Mouse (Mus musculus) C2C12 (cell line): ENCODE data around the gene Sh3kbp1. TPM values are rescaled to one million over a fixed set of nuclear protein-coding genes. Genes with fewer than 3 reads are reported as not detected.

Experiments used
- H3K27me3 ChIP-seq: one replicate; pipeline ENCODE4 v1.6.1; 2011; ENCODE audit not compliant: control insufficient read depth, insufficient read depth, insufficient read length
- H3K36me3 ChIP-seq: one replicate; pipeline ENCODE4 v1.6.1; 2011; ENCODE audit not compliant: control insufficient read depth, insufficient read depth
- H3K4me3 ChIP-seq: one replicate; pipeline ENCODE4 v1.5.1; 2011; ENCODE audit warnings: mild to moderate bottlenecking, control low read depth; ENCODE audit not compliant: poor library complexity, insufficient read depth, severe bottlenecking
- H3K79me2 ChIP-seq: one replicate; pipeline ENCODE4 v1.6.1; 2011; ENCODE audit not compliant: control insufficient read depth, insufficient read depth
- H3K79me3 ChIP-seq: one replicate; pipeline ENCODE4 v1.6.1; 2011; ENCODE audit warnings: low read depth, control low read depth
- H3ac ChIP-seq: one replicate; pipeline ENCODE3; 2011; ENCODE audit warnings: low read depth; ENCODE audit not compliant: control insufficient read depth, insufficient read length
- CEBPB ChIP-seq: IDR thresholded peaks from one replicate; pipeline ENCODE4 v1.6.1; 2011; ENCODE audit warnings: low read depth, mild to moderate bottlenecking, control low read depth, moderate library complexity
- CTCF ChIP-seq: IDR thresholded peaks from one replicate; pipeline ENCODE4 v1.5.1; 2011; ENCODE audit not compliant: control insufficient read depth, insufficient read depth, insufficient read length
- FOSL1 ChIP-seq: IDR thresholded peaks from one replicate; pipeline ENCODE4 v1.8.0; 2011; ENCODE audit warnings: mild to moderate bottlenecking, low read length; ENCODE audit not compliant: poor library complexity, insufficient read depth, severe bottlenecking
- MAX ChIP-seq: IDR thresholded peaks from one replicate; pipeline ENCODE4 v1.6.1; 2011; ENCODE audit warnings: mild to moderate bottlenecking, control low read depth
- MYOD1 ChIP-seq: IDR thresholded peaks from one replicate; pipeline ENCODE4 v1.6.1; 2011; ENCODE audit warnings: low read depth; ENCODE audit not compliant: control insufficient read depth, insufficient read length
- MYOG ChIP-seq: IDR thresholded peaks from one replicate; pipeline ENCODE4 v1.6.1; 2011; ENCODE audit not compliant: control insufficient read depth, insufficient read length; ENCODE audit errors: extremely low read depth
- USF1 ChIP-seq: IDR thresholded peaks from one replicate; pipeline ENCODE4 v1.6.1; 2011; ENCODE audit warnings: low read depth, mild to moderate bottlenecking, control low read depth, moderate library complexity
- polyA plus RNA-seq: library from polyadenylated mRNA; unstranded; fragments of >200 nt; fragmentation: generic; extraction: Trizol; gene quantifications from one replicate; pipeline ENCODE4 v1.2.1, GENCODE M21; 2012; ENCODE audit warnings: missing spikeins

Gene Sh3kbp1
- polyA plus RNA-seq, 1 experiment: 46.2 TPM

GRCm38 (mm10) chrX:159963925-159964324 is 336.9 kb downstream of the Sh3kbp1 start:
- TF ChIP-seq MYOD1: no peak
- TF ChIP-seq FOSL1: no peak
- TF ChIP-seq CEBPB: no peak
- no peak for TF ChIP-seq MYOG
- TF ChIP-seq USF1: no peak
- no peak for TF ChIP-seq MAX
- TF ChIP-seq CTCF: no peak

GRCm38 (mm10) chrX:159969025-159969424 is 342.0 kb downstream of the Sh3kbp1 start:
- peaks cover 6% of the 10 kb centered on the region for H3K36me3 ChIP-seq
- H3K79me2 ChIP-seq: no peaks in the 10 kb centered on the region
- no peak for TF ChIP-seq USF1
- no peak for TF ChIP-seq CEBPB
- no peak for TF ChIP-seq CTCF
- TF ChIP-seq MYOG: no peak
- no peaks in the 10 kb centered on the region for H3K27me3 ChIP-seq
- H3K4me3 ChIP-seq: no peak overlapping the region
- no peaks in the 10 kb centered on the region for H3K79me3 ChIP-seq
- no peak overlapping the region for H3ac ChIP-seq

More at GRCm38 (mm10) chrX:159963925-159964324, 336.9 kb downstream of the Sh3kbp1 start:
- peaks cover 10% of the 10 kb centered on the region for H3K36me3 ChIP-seq
- H3K79me2 ChIP-seq: no peaks in the 10 kb centered on the region
- no peaks in the 10 kb centered on the region for H3K27me3 ChIP-seq
- H3K4me3 ChIP-seq: no peak overlapping the region
- no peak overlapping the region for H3ac ChIP-seq
- H3K79me3 ChIP-seq: no peaks in the 10 kb centered on the region

GRCm38 (mm10) chrX:159971091-159971779 is 344.2 kb downstream of the Sh3kbp1 start:
- H3K27me3 ChIP-seq: no peaks in the 10 kb centered on the region
- H3K79me2 ChIP-seq: no peaks in the 10 kb centered on the region
- no peak overlapping the region for H3ac ChIP-seq
- H3K4me3 ChIP-seq: no peak overlapping the region
- H3K79me3 ChIP-seq: no peaks in the 10 kb centered on the region
- no peak for TF ChIP-seq MAX
- peaks cover 13% of the 10 kb centered on the region for H3K36me3 ChIP-seq

- Histone ChIP-seq H3K79me3 (no peaks in the 10 kb centered on the region), H3K79me2 (no peaks in the 10 kb centered on the region), H3K4me3 (no peak overlapping the region), H3ac (no peak overlapping the region), H3K36me3 (peaks cover 9% of the 10 kb centered on the region), H3K27me3 (no peaks in the 10 kb centered on the region)
- TF ChIP-seq MAX: no peak
These were observed 346.7 kb downstream of the Sh3kbp1 start for GRCm38 (mm10) chrX:159973730-159974129.

- H3K27me3 ChIP-seq: no peaks in the 10 kb centered on the region
- no peaks in the 10 kb centered on the region for H3K79me3 ChIP-seq
- no peak overlapping the region for H3ac ChIP-seq
- TF ChIP-seq MYOD1 (no peak), CTCF (no peak), CEBPB (no peak), USF1 (no peak)
- no peak overlapping the region for H3K4me3 ChIP-seq
- H3K36me3 ChIP-seq: peaks cover 9% of the 10 kb centered on the region
- no peaks in the 10 kb centered on the region for H3K79me2 ChIP-seq
These were observed 349.2 kb downstream of the Sh3kbp1 start for GRCm38 (mm10) chrX:159976243-159976642.

GRCm38 (mm10) chrX:159988002-159988960 is 361.2 kb downstream of the Sh3kbp1 start, which contains the start of gene Map3k15:
Map3k15 (plus strand) TSS chrX:159988433.
- H3K79me3 ChIP-seq: no peaks in the 10 kb centered on the region
- no peaks in the 10 kb centered on the region for H3K79me2 ChIP-seq
- no peak for TF ChIP-seq MYOG
- peak; percentile 55 for TF ChIP-seq CTCF
- no peak for TF ChIP-seq MAX
- no peak for TF ChIP-seq USF1
- H3ac ChIP-seq: no peak within 1 kb of the TSS
- no peaks in the 10 kb centered on the region for H3K36me3 ChIP-seq
- no peak within 1 kb of the TSS for H3K4me3 ChIP-seq
- H3K27me3 ChIP-seq: peaks cover 3% of the 10 kb centered on the region
